Mouse (Mus musculus): ENCODE measurements at regions not wholly inside any gene's neighbourhood (a gene's known extent, or its start where the extent isn't known, plus 50 kb on each side); places are given as distances from the start of the nearest gene placed in this dataset.
A peak's percentile ranks its signal among the peaks of the same experiment; 100 is the strongest.

- Histone ChIP-seq H3K4me1 (ENCODE audit: control insufficient read depth, low read depth, low read length) (no peaks in the 10 kb centered on the region; the same call in 1 of the 2 replicates), H3K27me3 (ENCODE audit: control insufficient read depth, insufficient read depth, low read depth, low read length) (no peaks in the 10 kb centered on the region), H3K4me2 (ENCODE audit: low read depth, low read length) (no peak overlapping the region), H3K4me3 (ENCODE audit: low read depth, low read length) (no peak overlapping the region), H3K9ac (ENCODE audit: low read depth, low read length) (no peak overlapping the region), H3K36me3 (ENCODE audit: control insufficient read depth, insufficient read depth) (no peaks in the 10 kb centered on the region), H3K9me3 (replicated peaks; ENCODE audit: control insufficient read depth, low read length) (no peaks in the 10 kb centered on the region), H3K27ac (ENCODE audit: low read length) (no peak overlapping the region)
- WGBS (ENCODE audit: insufficient replicate concordance) = 65% methylated on average over 6 of the region's 6 CpGs
- ATAC-seq (ENCODE audit: low read depth) = peak; percentile 55; the same call in 1 of the 2 replicates
Observed at GRCm38 (mm10) chr13:37689127-37689777, 88.9 kb upstream of the Rreb1 start.

- no peak overlapping the region for H3K27ac ChIP-seq (ENCODE audit: low read length)
- no peak overlapping the region for H3K9ac ChIP-seq (ENCODE audit: low read depth, low read length)
- H3K4me1 ChIP-seq (ENCODE audit: control insufficient read depth, low read depth, low read length) = no peaks in the 10 kb centered on the region; the same call in 1 of the 2 replicates
- no peaks in the 10 kb centered on the region for H3K27me3 ChIP-seq (ENCODE audit: control insufficient read depth, insufficient read depth, low read depth, low read length)
- H3K4me2 ChIP-seq (ENCODE audit: low read depth, low read length) = no peak overlapping the region
- H3K4me3 ChIP-seq (ENCODE audit: low read depth, low read length) = no peak overlapping the region
- no peaks in the 10 kb centered on the region for H3K36me3 ChIP-seq (ENCODE audit: control insufficient read depth, insufficient read depth)
- WGBS (ENCODE audit: insufficient replicate concordance) = 45% methylated on average over 5 of the region's 5 CpGs
- ATAC-seq (ENCODE audit: low read depth) = no peak
- H3K9me3 ChIP-seq (replicated peaks; ENCODE audit: control insufficient read depth, low read length) = no peaks in the 10 kb centered on the region
Observed at GRCm38 (mm10) chr13:37691855-37692445, 86.2 kb upstream of the Rreb1 start.

GRCm38 (mm10) chr13:37693617-37694016 is 84.6 kb upstream of the Rreb1 start:
- WGBS (ENCODE audit: insufficient replicate concordance) = 55% methylated on average over 3 of the region's 3 CpGs
- ATAC-seq (ENCODE audit: low read depth) = no peak
- no peak overlapping the region for H3K4me3 ChIP-seq (ENCODE audit: low read depth, low read length)
- H3K4me1 ChIP-seq (ENCODE audit: control insufficient read depth, low read depth, low read length) = no peaks in the 10 kb centered on the region; the same call in 1 of the 2 replicates
- no peak overlapping the region for H3K27ac ChIP-seq (ENCODE audit: low read length)
- H3K9me3 ChIP-seq (replicated peaks; ENCODE audit: control insufficient read depth, low read length) = no peaks in the 10 kb centered on the region
- H3K36me3 ChIP-seq (ENCODE audit: control insufficient read depth, insufficient read depth) = no peaks in the 10 kb centered on the region
- no peaks in the 10 kb centered on the region for H3K27me3 ChIP-seq (ENCODE audit: control insufficient read depth, insufficient read depth, low read depth, low read length)
- no peak overlapping the region for H3K9ac ChIP-seq (ENCODE audit: low read depth, low read length)
- no peak overlapping the region for H3K4me2 ChIP-seq (ENCODE audit: low read depth, low read length)

- no peak for ATAC-seq (ENCODE audit: low read depth)
- WGBS (ENCODE audit: insufficient replicate concordance) = 21% methylated on average over 1 of the region's 1 CpGs
- Histone ChIP-seq H3K4me1 (ENCODE audit: control insufficient read depth, low read depth, low read length) (no peaks in the 10 kb centered on the region; the same call in 1 of the 2 replicates), H3K36me3 (ENCODE audit: control insufficient read depth, insufficient read depth) (no peaks in the 10 kb centered on the region), H3K4me2 (ENCODE audit: low read depth, low read length) (no peak overlapping the region), H3K9ac (ENCODE audit: low read depth, low read length) (no peak overlapping the region), H3K27ac (ENCODE audit: low read length) (no peak overlapping the region), H3K9me3 (replicated peaks; ENCODE audit: control insufficient read depth, low read length) (no peaks in the 10 kb centered on the region), H3K4me3 (ENCODE audit: low read depth, low read length) (no peak overlapping the region), H3K27me3 (ENCODE audit: control insufficient read depth, insufficient read depth, low read depth, low read length) (no peaks in the 10 kb centered on the region)
Observed at GRCm38 (mm10) chr13:37704475-37704874, 73.7 kb upstream of the Rreb1 start.

- Histone ChIP-seq H3K4me3 (ENCODE audit: low read depth, low read length) (no peak overlapping the region), H3K36me3 (ENCODE audit: control insufficient read depth, insufficient read depth) (no peaks in the 10 kb centered on the region), H3K4me1 (ENCODE audit: control insufficient read depth, low read depth, low read length) (no peaks in the 10 kb centered on the region; the same call in 1 of the 2 replicates), H3K9me3 (replicated peaks; ENCODE audit: control insufficient read depth, low read length) (no peaks in the 10 kb centered on the region), H3K27me3 (ENCODE audit: control insufficient read depth, insufficient read depth, low read depth, low read length) (no peaks in the 10 kb centered on the region), H3K9ac (ENCODE audit: low read depth, low read length) (no peak overlapping the region), H3K4me2 (ENCODE audit: low read depth, low read length) (no peak overlapping the region), H3K27ac (ENCODE audit: low read length) (no peak overlapping the region)
- ATAC-seq (ENCODE audit: low read depth) = peak; percentile 32; the same call in 1 of the 2 replicates
- 26% methylated on average over 2 of the region's 2 CpGs for WGBS (ENCODE audit: insufficient replicate concordance)
Observed at GRCm38 (mm10) chr13:37705482-37705881, 72.7 kb upstream of the Rreb1 start.

GRCm38 (mm10) chr13:37710913-37711312 is 67.3 kb upstream of the Rreb1 start:
- Histone ChIP-seq H3K4me1 (ENCODE audit: control insufficient read depth, low read depth, low read length) (peaks cover 6% of the 10 kb centered on the region), H3K9ac (ENCODE audit: low read depth, low read length) (no peak overlapping the region), H3K36me3 (ENCODE audit: control insufficient read depth, insufficient read depth) (no peaks in the 10 kb centered on the region), H3K9me3 (replicated peaks; ENCODE audit: control insufficient read depth, low read length) (no peaks in the 10 kb centered on the region), H3K27me3 (ENCODE audit: control insufficient read depth, insufficient read depth, low read depth, low read length) (no peaks in the 10 kb centered on the region), H3K27ac (ENCODE audit: low read length) (no peak overlapping the region), H3K4me3 (ENCODE audit: low read depth, low read length) (no peak overlapping the region), H3K4me2 (ENCODE audit: low read depth, low read length) (no peak overlapping the region)
- ATAC-seq (ENCODE audit: low read depth) = no peak
- whole genome bisulfite sequencing (ENCODE audit: insufficient replicate concordance) = 75% methylated on average over 5 of the region's 5 CpGs

- no peak overlapping the region for H3K4me2 ChIP-seq (ENCODE audit: low read depth, low read length)
- H3K9ac ChIP-seq (ENCODE audit: low read depth, low read length) = no peak overlapping the region
- H3K27ac ChIP-seq (ENCODE audit: low read length) = no peak overlapping the region
- H3K9me3 ChIP-seq (replicated peaks; ENCODE audit: control insufficient read depth, low read length) = no peaks in the 10 kb centered on the region
- WGBS (ENCODE audit: insufficient replicate concordance) = 35% methylated on average over 4 of the region's 4 CpGs
- no peak overlapping the region for H3K4me3 ChIP-seq (ENCODE audit: low read depth, low read length)
- peaks cover 6% of the 10 kb centered on the region for H3K4me1 ChIP-seq (ENCODE audit: control insufficient read depth, low read depth, low read length)
- no peaks in the 10 kb centered on the region for H3K36me3 ChIP-seq (ENCODE audit: control insufficient read depth, insufficient read depth)
- H3K27me3 ChIP-seq (ENCODE audit: control insufficient read depth, insufficient read depth, low read depth, low read length) = no peaks in the 10 kb centered on the region
- ATAC-seq (ENCODE audit: low read depth) = no peak
Observed at GRCm38 (mm10) chr13:37712908-37713496, 65.2 kb upstream of the Rreb1 start.

GRCm38 (mm10) chr13:37715058-37715712 is 63.0 kb upstream of the Rreb1 start:
- Histone ChIP-seq H3K9ac (ENCODE audit: low read depth, low read length) (no peak overlapping the region), H3K27ac (ENCODE audit: low read length) (peak overlapping the region; percentile 82)

More at GRCm38 (mm10) chr13:37715058-37715712, 63.0 kb upstream of the Rreb1 start:
- Histone ChIP-seq H3K36me3 (ENCODE audit: control insufficient read depth, insufficient read depth) (no peaks in the 10 kb centered on the region), H3K27me3 (ENCODE audit: control insufficient read depth, insufficient read depth, low read depth, low read length) (no peaks in the 10 kb centered on the region), H3K4me2 (ENCODE audit: low read depth, low read length) (no peak overlapping the region), H3K9me3 (replicated peaks; ENCODE audit: control insufficient read depth, low read length) (no peaks in the 10 kb centered on the region), H3K4me3 (ENCODE audit: low read depth, low read length) (no peak overlapping the region), H3K4me1 (ENCODE audit: control insufficient read depth, low read depth, low read length) (peaks cover 6% of the 10 kb centered on the region)
- 37% methylated on average over 9 of the region's 9 CpGs for WGBS (ENCODE audit: insufficient replicate concordance)
- ATAC-seq (ENCODE audit: low read depth) = peak; percentile 87

Data from liver, embryonic 16.5 days (tissue).